Mouse (Mus musculus) neural tube, embryonic 15.5 days (tissue): Measurements from ENCODE around the gene Gm33543. TPM values are rescaled to one million over a fixed set of nuclear protein-coding genes. Genes with fewer than 3 reads are reported as not detected.

Source experiments
- ATAC-seq: fragments of 200-750 bp; cut with Nextera tagmentation; 2 replicates; pipeline ENCODE4 v1.8.0; 2017; ENCODE audit warnings: mild to moderate bottlenecking, moderate TSS enrichment, moderate library complexity; ENCODE audit not compliant: low FRiP score
- H3K27ac ChIP-seq: fragments of 300-500 bp; sonication (generic); replicated peaks from 2 replicates; pipeline ENCODE4 v1.5.1; 2015; ENCODE audit warnings: mild to moderate bottlenecking, inconsistent platforms
- H3K27me3 ChIP-seq: fragments of 300-500 bp; sonication (generic); replicated peaks from 2 replicates; pipeline ENCODE4 v1.6.1; 2015; ENCODE audit warnings: inconsistent platforms
- H3K36me3 ChIP-seq: fragments of 300-500 bp; sonication (generic); 2 replicates; pipeline ENCODE4 v1.6.1; 2015; ENCODE audit warnings: inconsistent platforms
- H3K4me1 ChIP-seq: fragments of 300-500 bp; sonication (generic); 2 replicates; pipeline ENCODE4 v1.6.1; 2015; ENCODE audit warnings: inconsistent platforms
- H3K4me2 ChIP-seq: fragments of 300-500 bp; sonication (generic); 2 replicates; pipeline ENCODE4 v1.6.1; 2015; ENCODE audit warnings: inconsistent platforms, mild to moderate bottlenecking, moderate library complexity
- H3K4me3 ChIP-seq: fragments of 300-500 bp; sonication (generic); replicated peaks from 2 replicates; pipeline ENCODE4 v1.5.1; 2015; ENCODE audit warnings: mild to moderate bottlenecking, inconsistent platforms
- H3K9ac ChIP-seq: fragments of 300-500 bp; sonication (generic); replicated peaks from 2 replicates; pipeline ENCODE4 v1.6.1; 2015; ENCODE audit warnings: mild to moderate bottlenecking, inconsistent platforms
- H3K9me3 ChIP-seq: fragments of 300-500 bp; sonication (generic); replicated peaks from 2 replicates; pipeline ENCODE4 v1.6.1; 2016; ENCODE audit warnings: inconsistent platforms
- WGBS: fragments of 180-500 bp; shearing (Covaris S2); methylation state at CpG from one replicate; pipeline ENCODE4 v1.1.7; 2015; ENCODE audit warnings: mixed read lengths; 5-methylcytosine and 5-hydroxymethylcytosine counted together
- polyA plus RNA-seq: library from polyadenylated mRNA; unstranded; fragments of >200 nt; fragmentation: Nextera tagmentation; extraction: Ambion mirVana; gene quantifications from 2 replicates; pipeline ENCODE4 v1.2.1, GENCODE M21; 2015

Gm33543 gene
- polyA plus RNA-seq, 1 experiment from 2014 or later, result not detected

- no peak for ATAC-seq
- H3K9me3 ChIP-seq, result no peaks in the 10 kb centered on the region
- H3K4me3 ChIP-seq, result no peak overlapping the region
- WGBS, result 78% methylated on average over 9 of the region's 9 CpGs
- no peaks in the 10 kb centered on the region for H3K4me1 ChIP-seq
- no peak overlapping the region for H3K4me2 ChIP-seq
- H3K27me3 ChIP-seq, result no peaks in the 10 kb centered on the region
- no peak overlapping the region for H3K9ac ChIP-seq
- H3K36me3 ChIP-seq, result no peaks in the 10 kb centered on the region
- H3K27ac ChIP-seq, result no peak overlapping the region
Observed at GRCm38 (mm10) chr10:95774001-95774628, 68.6 kb downstream of the Gm33543 start.

Other genes starting within 250 kb of the Gm33543 start
- not detected in 2 replicates for gene Anapc15-ps, start 169.5 kb downstream of the Gm33543 start, polyA plus RNA-seq
- 24.9 and 25.6 TPM in 2 replicates for gene Eea1, start 97.7 kb upstream of the Gm33543 start, polyA plus RNA-seq